18 mouse cellular contexts compared by ENCODE assay signal in genomic region chr7:132307722-132308271, GRCm38 (mm10). TPM values are rescaled to one million over a fixed set of nuclear protein-coding genes. Genes with fewer than 3 reads are reported as not detected.
DNase-seq lines count a peak whose midpoint lies in the region; ATAC-seq lines count a peak whose summit lies in the region.
"Had no signal": no experiment of that assay in that cellular context is flagged by ENCODE, and none has a peak within 500 bp of the region (broad histone marks: within the 10 kb centered on the region; RNA-seq: fewer than 3 reads in every experiment).

No protein-coding gene starts in this region.

- H3K4me1 ChIP-seq in intestine, embryonic 15.5 days (replicated peaks), result peaks cover 57% of the 10 kb centered on the region

- DNase-seq in kidney, adult 11 months, result peak; percentile 48
- no peak for DNase-seq in kidney, adult 18-20 months
- DNase-seq in kidney, postnatal 10 days, result peak; percentile 60
- DNase-seq in lung, postnatal 25 days (ENCODE audit: low spot score), result peak; percentile 43
- DNase-seq in thymus, adult 18-20 months, result no peak
- DNase-seq in cerebellum, postnatal 36 days, result no peak
- DNase-seq in left cerebral cortex, postnatal 14 days (ENCODE audit: low spot score in 2 of 2), result no peak
- DNase-seq: adrenal gland, postnatal 36 days; cerebellum, postnatal 10 days; gastrocnemius, adult 2 months; right cerebral cortex, postnatal 14 days; thymus, postnatal 25 days had no signal

- intact Hi-C loops in left cerebral cortex, postnatal 14 days (cut with DNase I), result no loop called here

- 38% methylated on average over 6 of the region's 6 CpGs for WGBS in intestine, embryonic 15.5 days

- H3K4me3 ChIP-seq in intestine, embryonic 15.5 days (replicated peaks), result no peak overlapping the region
- H3K4me3 ChIP-seq: forebrain, embryonic 15.5 days; gastrocnemius, adult 2 months; left cerebral cortex, adult 2 months; limb, embryonic 13.5 days; midbrain, embryonic 15.5 days had no signal

- no peak overlapping the region for H3K4me2 ChIP-seq in intestine, embryonic 15.5 days (replicated peaks)
- H3K4me2 ChIP-seq: forebrain, embryonic 15.5 days; hindbrain, embryonic 14.5 days; limb, embryonic 13.5 days; midbrain, embryonic 15.5 days had no signal

- H3K9ac ChIP-seq in intestine, embryonic 15.5 days, result no peak overlapping the region
- H3K9ac ChIP-seq: forebrain, embryonic 15.5 days; hindbrain, embryonic 14.5 days; limb, embryonic 13.5 days; midbrain, embryonic 15.5 days had no signal

- peak overlapping the region; percentile 78 for H3K27ac ChIP-seq in intestine, embryonic 15.5 days
- H3K27ac ChIP-seq: forebrain, embryonic 15.5 days; gastrocnemius, adult 2 months; hindbrain, embryonic 14.5 days; left cerebral cortex, adult 2 months; limb, embryonic 13.5 days; midbrain, embryonic 15.5 days had no signal

- H3K36me3 ChIP-seq in intestine, embryonic 15.5 days, result no peaks in the 10 kb centered on the region
- H3K36me3 ChIP-seq: forebrain, embryonic 15.5 days; limb, embryonic 13.5 days; midbrain, embryonic 15.5 days had no signal

- no peaks in the 10 kb centered on the region for H3K27me3 ChIP-seq in intestine, embryonic 15.5 days (replicated peaks)
- H3K27me3 ChIP-seq: forebrain, embryonic 15.5 days; limb, embryonic 13.5 days; midbrain, embryonic 15.5 days had no signal

- ATAC-seq in intestine, embryonic 15.5 days, result peak; percentile 24
- ATAC-seq: forebrain, embryonic 15.5 days; midbrain, embryonic 15.5 days had no signal

- no peaks in the 10 kb centered on the region for H3K9me3 ChIP-seq in intestine, embryonic 15.5 days
- H3K9me3 ChIP-seq: forebrain, embryonic 15.5 days; limb, embryonic 13.5 days; midbrain, embryonic 15.5 days had no signal

RNA-seq across cellular contexts. Expression of gene Chst15, which starts 9.2 kb away (rescaled TPM):
- polyA plus RNA-seq in intestine, embryonic 15.5 days (2015; fragmentation: Nextera tagmentation; extraction: Ambion mirVana), result 23.0 and 23.1 TPM in 2 replicates
- total RNA-seq in left cerebral cortex, postnatal 14 days (2021), result 10 to 100 TPM; 33.0 to 34.7 TPM

Comparison
In these comparisons a context has a peak if more than half of its experiments do, and no peak if none do; other contexts are left out.
1. DNase-seq: peak in kidney, adult 11 months (single experiment), kidney, postnatal 10 days (single experiment) and lung, postnatal 25 days (single experiment); none in kidney, adult 18-20 months (single experiment), thymus, adult 18-20 months (0 of 2), cerebellum, postnatal 36 days (0 of 2) and left cerebral cortex, postnatal 14 days (0 of 2).